Mouse (Mus musculus) embryo, embryonic 11 days (tissue): ENCODE results near the gene Dock7.

Experiments used
- DNase-seq: peaks from one replicate; pipeline ENCODE4 v3.0.0-alpha.2; 2015

Gene Dock7

DNA sequence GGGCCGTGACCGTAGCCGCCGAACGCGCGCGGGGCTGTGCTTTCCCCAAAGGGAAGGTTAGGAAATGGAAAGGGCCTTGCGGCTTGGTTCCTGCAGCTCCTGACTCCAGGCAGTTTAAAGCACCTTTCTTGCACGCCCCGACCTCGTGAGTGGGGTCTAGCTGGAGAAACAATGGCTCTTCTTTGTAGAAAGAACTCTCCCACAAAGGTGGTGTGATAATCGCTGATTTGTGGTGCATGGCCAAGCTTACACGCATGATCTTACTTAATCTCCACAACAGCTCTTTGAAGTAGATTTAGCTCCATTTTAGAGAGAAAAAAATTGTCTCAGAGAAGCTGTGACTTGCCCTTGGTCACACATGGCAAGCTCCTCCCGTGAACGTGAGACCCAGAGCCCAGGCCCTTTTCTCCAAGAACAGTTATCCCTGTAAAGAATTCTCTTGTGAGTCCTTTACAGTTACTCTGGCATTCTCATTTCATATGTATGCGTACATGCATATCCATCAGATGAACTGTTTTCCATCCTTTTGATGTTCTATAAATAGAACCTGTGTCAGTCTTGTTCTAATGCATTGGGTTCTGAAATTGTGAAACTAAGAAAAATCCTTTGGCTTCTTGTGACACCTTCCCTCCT is 524 bp upstream of the Dock7 start:
- no peak for DNase-seq

DNA sequence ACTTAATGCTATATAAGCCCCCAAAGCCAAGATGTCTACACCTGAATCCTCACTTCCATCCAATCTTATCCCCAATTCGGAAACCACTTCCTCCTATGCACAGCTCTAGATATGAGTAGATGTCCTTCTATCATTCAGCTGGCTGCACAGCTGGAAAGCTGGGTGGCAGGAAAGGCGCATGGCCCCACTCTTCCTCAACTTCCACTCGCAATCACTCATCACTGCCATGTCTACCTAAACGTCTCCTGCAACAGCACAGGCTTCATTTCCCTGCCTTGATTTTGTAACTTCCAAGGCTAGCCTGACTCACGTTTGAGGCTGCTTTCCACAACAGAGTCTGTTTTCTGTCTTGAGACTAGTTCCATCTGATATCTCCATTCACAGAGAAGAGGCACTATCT is 1.7 kb downstream of the Dock7 start:
- DNase-seq: no peak

DNA sequence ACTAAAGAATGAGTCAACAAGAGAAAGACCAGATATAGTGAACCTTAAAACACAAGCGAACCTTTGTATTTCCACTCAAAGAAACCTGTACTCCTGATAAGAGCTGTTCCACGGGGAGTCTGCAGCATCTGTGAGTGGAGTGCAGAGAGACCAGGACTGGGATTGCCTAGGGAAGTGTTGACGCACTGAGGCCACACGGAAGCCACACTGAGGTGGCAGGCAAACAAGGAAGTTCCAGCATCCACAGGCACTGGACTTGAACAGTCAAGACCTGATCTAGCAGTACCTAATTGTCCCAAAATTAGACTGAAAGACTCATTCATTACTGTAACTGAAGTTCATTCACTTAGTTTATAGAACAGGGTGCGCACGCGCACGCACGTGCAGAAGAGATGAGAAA is 4.9 kb downstream of the Dock7 start:
- no peak for DNase-seq

GRCm38 (mm10) chr4:99111670-99112069 is 9.0 kb downstream of the Dock7 start:
- DNase-seq: no peak

DNA sequence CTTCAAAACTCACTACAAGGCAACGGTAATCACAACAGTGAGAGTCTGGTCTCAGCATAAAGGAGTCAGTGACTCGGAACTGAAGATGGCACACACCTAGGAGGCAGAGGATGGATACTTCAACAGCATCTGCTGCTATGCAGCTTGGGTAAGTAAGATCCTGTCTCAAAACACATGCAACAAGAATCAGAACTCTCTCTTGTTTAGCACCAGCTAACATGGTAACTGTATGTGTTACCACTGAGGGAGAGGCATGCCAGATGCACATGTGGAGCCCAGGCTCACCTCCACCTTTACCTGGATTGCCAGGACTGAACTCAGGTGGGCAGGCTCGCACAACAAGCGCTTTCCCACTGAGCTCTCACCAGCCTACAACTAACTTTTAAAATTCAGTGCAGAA is 11.9 kb downstream of the Dock7 start:
- DNase-seq: no peak

DNA sequence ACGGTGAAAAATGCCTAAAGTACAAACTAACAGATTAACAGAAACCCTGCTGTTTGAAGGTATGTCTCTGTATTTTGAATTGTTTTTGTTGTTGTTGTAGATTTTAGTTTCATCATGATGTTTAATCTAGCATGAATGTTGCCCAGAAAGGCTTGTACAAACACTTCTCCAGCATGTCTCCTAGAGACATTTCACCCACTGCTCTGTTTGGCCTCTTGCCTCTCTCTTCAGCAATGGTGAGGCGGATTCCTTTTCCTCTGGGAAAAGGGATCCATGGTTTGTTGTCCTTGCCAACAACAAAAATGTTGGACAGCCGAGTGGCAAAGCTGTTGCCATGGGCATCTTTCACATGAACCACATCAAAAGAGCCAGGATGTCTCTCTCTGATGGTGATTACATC is 17.9 kb downstream of the Dock7 start:
- no peak for DNase-seq

- no peak for DNase-seq
Observed at GRCm38 (mm10) chr4:99100724-99101123, 20.0 kb downstream of the Dock7 start.

DNA sequence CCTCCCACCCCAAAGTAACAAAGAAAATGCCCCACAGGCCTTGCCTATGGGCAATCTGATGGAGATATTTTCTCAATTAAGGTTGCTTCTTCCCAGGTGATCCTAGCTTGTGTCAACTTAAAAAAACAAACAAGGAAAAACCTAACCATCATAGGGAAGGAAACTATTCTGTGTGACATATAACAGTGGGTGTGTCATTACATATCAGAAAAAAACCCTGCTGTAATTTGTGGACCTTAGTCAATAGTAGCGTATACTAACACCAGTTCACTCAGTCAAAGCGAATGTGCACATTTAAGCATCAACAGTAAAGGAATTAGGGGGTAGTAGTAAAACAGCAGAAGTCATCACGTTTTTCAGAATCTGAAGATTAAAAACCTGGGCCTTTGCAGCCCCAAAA is 28.9 kb downstream of the Dock7 start:
- no peak for DNase-seq

- no peak for DNase-seq
Observed at GRCm38 (mm10) chr4:99091151-99091701, 29.5 kb downstream of the Dock7 start.

DNA sequence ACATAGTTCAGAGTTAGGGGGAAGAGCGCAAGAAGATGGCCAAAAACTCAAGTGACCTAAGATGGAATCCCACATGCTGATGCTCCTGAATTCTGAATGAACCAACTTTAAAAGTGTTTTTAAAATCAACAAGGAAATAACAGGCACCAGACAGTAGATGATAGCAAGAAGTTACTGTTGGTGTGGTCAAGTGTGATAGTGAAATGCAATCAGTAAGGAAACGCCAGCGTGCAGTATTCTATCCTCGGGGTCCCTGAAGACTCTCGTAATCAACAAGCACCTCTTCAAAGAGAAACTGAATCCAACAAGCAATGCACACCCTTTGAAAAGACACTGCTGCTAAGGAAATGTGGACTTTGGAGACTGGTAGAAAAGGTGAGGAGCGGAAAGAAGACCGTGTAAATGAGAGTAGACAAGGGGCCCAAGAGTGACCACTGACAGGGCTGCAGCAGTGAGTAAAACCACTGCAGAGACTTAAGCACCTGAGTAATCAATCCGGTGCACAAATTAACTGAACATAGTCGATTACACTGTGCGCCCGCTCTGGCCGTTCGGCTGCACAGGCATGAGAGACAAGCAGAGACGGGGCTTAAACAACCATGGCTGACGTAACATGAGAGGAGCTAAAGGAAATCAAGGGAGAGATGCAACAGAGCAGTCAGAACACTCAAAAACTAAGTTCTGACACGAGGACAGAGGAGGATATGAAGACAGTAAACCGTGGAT is 32.8 kb downstream of the Dock7 start:
- no peak for DNase-seq

DNA sequence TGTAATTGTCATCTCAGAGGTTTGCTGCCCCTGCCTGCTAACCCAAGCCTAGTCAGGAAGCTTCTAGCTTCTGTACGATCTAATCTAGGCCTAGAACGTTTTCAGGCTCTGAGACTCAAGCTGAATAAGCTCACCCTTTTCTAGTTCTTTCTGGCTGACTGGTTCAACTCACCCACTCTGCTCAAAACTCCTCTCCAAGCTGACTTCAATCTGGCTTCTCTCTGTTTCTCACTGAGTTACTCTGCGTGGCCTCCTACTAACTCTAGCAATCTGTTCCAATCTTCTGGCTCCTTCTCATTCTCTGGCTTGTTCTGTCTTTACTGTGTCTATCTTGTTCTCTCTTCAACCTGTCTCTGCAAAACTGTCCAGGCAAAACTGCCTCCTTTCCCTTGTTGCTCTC is 36.9 kb downstream of the Dock7 start:
- DNase-seq: no peak

DNA sequence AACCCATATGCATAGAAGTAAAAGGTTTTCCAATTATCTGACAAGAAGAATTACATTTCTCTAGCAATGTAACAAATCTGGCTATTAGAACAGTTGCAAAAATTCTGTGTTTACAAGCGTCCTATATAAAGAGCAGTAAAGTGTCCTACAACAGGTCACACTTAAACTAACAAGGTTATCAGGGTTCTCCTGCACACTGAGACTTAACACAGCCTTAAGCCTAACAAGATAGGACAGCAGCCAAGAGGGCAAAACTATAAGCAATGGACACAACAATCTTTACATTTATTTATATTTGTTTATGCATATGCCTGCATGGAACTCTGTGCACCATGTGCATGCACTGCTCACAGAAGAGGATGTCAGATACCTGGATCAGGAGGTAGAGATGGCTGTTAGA is 39.5 kb downstream of the Dock7 start:
- DNase-seq: no peak

DNA sequence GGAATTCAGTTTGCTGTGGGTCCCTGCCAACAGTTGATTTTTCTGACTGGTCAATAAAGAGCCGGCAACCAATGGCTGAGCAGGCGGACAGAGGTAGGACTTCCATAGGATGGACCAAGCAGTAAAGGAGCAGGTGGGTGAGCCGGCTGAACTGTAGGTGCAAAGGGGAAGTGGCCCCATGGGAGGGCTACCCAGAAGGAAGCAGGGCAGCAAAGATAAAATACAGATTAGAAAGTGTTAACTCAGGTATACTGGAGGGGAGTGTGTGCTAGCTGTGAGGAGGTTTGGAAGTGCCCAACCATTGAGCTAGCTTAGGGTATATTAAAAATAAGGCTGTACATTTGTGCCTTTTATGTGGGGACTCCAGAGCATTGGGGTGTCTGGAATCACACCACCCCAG is 42.7 kb downstream of the Dock7 start:
- no peak for DNase-seq

DNA sequence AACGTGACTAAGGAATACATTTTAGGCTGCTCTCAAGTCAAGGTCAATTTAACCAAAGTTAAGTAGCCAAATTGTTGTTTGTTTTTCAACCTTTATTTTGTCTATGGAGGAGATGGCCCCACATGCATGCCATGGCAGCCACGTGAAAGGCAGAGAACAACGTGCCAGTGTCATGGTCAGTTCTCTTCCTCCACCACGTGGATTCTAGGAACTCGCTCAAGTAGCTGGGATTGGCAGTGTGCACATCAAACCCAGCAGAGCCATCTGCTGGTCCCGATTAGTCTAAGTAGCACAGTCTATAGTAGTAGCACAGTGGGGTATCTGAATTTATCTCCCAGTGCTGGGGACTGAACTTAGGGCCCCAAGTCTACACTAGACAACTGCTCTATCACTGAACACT is 51.9 kb downstream of the Dock7 start:
- no peak for DNase-seq

DNA sequence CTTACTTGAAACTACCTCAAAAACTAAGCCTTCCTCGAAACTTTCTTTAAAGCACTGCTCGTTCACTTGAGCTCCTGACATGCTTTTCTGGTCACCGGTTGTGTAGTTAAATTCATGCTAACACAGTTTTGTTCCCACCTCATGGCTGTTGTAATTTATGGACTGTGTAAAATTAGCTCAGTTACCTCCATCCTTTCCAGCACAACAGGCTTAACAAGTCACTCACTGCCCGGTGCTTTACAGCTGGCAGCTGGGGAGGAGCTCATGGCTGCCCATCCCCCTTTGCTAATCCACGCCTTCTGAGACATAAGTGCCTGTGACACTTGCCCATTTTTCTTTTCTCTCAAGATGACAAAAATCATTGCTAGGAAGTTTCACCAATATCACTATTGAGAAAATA is 56.2 kb downstream of the Dock7 start:
- DNase-seq: peak; percentile 47

GRCm38 (mm10) chr4:99048581-99048980 is 72.1 kb downstream of the Dock7 start:
- no peak for DNase-seq

GRCm38 (mm10) chr4:99046471-99046870 is 74.2 kb downstream of the Dock7 start:
- DNase-seq: no peak

DNA sequence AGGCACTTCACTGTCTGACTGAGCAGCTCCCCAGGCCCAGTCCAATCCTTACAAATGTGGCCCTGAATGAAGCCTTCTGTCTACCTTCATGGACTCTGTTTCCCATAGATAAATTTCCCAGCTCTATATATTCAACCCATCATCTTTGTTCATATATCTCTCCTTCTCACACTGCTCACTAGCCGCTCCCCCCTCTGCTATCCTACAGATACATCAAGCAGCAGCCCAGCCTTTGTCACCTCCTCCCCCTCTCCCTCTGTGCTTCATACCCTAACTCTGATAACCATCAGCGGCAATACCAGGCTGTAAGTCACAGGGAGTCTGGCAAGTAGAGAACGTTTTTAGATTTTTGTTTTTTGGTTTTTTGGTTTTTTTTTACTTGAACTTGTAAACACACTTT is 75.9 kb downstream of the Dock7 start:
- no peak for DNase-seq

DNA sequence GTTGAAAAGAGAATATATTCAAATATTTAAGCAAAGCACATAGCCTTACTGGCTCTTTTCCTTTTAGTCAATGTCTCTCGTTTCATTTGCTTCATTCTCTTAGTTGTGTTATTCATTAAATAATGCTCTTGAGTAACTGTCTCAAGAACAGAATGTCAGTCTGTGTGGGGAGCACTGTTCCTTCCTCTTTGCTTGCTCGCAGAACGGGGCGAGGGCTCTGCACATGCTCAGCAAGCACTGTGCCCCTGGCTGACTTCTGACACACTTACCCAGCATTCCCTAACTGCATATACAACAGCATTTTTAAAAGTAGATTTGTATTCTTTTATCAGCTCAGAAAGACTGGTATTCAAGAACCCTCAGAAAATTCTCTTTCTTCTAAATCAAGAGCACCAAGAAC is 87.8 kb downstream of the Dock7 start:
- no peak for DNase-seq

- DNase-seq: no peak
Observed at GRCm38 (mm10) chr4:99030686-99031085, 90.0 kb downstream of the Dock7 start, which contains the start of gene Angptl3. TSS of gene Angptl3 (plus strand) at chr4:99030954.

DNA sequence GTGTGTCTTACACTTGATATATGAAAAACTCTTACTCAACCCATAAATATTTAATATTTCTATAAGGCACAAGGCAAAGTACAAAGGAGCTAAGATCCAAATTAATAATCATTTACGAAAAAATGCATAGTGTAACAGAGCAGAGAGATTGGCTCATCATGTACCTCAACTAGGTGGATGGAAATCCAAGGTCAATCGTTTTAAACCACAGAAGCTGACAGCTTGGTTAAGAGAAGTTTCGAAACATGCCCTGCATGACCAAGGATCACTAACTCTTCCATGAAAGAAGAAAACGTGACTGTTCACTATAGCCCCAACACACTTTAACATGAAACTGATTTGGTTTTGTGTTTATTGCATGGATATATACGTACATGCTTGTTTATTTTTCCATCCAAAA is 92.3 kb downstream of the Dock7 start:
- DNase-seq: no peak

DNA sequence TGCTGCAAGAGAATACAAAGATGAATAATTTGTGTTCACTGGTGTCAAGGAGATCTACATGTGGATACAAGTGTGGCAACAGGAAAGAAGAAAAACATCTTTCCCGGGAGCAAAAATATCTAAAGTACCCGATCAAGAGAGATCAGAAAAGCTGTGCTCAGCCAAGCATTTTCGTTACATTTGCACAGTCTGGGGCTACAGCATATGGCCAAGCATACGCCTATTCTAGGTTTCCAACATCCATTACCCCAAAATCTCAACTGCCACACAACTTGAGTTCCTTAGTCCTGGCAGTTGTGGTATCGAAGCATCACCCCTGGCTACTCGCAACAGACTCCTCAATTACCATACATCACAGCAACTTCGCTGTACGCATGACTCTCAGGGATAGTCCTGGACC is 98.5 kb downstream of the Dock7 start:
- no peak for DNase-seq

DNA sequence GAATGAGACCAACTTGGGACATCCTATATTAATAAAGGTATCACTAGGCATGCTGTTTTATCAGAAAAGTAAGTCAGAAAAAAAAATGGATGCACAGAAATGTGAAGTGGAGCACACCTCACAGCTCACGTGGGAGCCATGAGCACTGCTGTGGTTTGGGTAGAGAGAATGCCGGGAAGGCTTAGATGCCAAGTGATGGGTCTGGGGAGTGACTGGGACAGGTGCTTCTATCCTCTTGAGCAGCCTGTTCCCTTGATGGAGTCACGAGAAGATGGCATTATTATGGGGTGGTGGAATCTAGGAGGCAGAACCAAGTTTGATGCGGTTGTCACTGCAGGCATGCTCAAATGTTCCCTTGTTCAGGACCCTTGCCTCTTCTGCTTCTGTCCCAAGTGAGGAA is 109.7 kb downstream of the Dock7 start:
- no peak for DNase-seq

- no peak for DNase-seq
Observed at GRCm38 (mm10) chr4:99006319-99006718, 114.4 kb downstream of the Dock7 start.

DNA sequence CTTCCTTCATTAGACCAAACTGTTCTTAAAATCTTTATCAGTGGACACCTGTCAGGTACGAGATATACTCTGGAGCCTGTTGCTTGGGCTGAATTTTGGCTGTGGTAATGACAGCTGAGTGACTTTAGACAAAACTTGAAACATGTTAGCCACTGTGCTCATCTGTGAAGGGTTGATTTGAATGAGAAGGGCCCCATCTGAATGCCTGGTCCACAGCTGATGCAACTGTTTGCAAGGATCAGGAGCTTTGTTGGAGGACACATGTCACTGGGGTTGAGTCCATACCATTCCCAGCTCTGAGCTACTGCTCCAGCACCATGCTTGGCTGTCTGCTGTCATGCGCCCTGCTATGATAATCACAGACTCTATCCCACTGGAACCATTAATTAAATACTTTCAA is 115.1 kb downstream of the Dock7 start:
- no peak for DNase-seq
